Mouse (Mus musculus): ENCODE measurements around the gene Snrnp35.
"Not testable (repeated sequence)": the region's sequence is repeated elsewhere in the genome, so short reads cannot be mapped to it uniquely, and the experiment has no call there.

Snrnp35 gene

DNA sequence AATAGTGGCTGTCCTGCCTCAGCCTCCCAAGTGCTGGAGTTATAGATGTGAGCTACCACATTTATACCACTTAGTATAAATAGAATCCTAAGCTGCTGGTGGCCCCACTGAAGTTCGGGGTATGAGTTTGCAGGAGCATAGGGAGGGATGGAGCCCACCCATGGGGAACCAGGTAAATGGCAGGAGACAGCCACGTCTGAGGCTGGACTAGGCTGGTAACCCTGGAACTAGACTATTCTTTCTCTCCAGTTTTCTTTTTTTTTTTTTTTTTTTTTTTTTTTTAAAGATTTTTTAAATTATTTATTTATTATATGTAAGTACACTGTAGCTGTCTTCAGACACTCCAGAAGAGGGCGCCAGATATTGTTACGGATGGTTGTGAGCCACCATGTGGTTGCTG, 17.1 kb downstream of the Snrnp35 start:
- not testable (repeated sequence) for DNase-seq (ENCODE audit: low read depth, low spot score)

DNA sequence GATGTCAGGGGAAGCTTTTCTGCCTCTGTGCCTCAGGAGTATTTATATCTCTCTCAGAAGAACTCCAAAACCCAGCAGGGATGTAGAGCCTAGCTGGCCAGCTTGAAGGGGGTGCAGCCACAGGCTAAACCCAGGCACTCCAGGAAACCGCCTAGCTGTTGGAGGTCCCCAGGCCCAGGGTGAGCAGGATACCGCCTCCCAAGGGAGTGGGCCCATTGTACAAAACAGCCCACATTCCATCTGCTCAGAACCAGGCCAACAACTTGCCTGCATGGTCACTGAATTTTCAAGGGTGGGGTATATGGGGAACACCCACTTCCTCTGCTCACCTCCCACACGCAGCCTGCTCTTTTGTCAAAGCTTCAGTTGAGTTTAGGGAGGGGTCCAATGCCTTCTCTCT, 17.6 kb downstream of the Snrnp35 start:
- no peak for DNase-seq (ENCODE audit: low read depth, low spot score)

DNA sequence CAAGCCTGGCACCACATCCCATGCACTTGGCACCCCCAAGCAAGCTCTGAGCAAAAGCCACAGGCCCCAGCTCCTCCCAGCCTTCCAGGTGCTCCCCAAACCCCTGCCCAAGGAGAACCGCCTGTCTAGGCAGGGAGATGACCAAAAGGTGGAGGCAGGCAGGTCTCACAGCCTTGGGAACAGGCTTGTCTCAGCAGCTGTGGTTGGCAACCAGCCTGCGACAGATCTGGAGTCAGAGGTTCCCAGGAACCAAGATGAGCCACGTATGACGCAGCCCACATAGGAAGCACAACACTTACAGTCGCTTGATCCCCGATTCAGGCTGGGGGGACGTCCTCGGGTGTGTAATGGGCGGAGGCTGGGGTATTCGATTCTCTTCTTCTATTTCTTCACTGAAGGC, 18.6 kb downstream of the Snrnp35 start:
- no peak for DNase-seq (ENCODE audit: low read depth, low spot score)

DNA sequence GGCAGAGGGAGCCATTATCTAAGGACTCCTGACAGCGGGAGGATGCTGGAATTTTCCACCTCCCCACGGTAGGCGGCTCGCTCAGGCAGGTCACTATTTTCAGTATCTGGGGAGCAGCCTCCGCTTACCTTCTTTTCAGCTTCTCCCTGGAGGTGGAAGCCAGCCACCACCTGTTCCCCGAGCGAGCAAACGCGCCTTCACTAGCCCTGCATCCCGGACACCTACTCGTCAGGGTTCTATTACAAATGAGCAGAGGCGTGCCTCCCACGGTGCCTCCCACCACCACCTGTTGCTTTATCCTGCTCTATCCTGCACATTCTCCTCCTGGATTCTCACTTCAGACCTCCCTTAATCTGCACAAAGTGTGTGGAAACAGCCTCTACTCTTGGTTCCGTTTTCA, 20.8 kb downstream of the Snrnp35 start:
- no peak for DNase-seq (ENCODE audit: low read depth, low spot score)

DNA sequence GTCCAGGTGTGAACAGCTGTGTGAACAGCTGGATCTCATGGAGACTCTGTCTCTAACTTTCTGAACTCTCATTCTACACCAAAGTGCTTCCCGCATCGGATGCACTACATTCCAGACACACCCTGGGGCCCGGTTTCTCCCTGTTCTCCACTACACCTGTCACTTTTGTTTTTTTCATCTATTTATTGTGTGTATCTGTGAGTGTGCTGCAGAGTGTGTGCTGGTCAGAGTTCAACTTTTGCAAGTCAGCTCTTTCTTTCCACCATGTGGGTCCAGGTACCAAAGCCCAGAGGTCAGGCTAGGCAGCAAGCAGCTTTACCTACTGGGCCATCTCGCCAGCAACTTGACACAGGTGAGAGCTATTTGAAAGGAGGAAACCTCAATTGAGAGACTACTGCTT, 22.3 kb downstream of the Snrnp35 start:
- no peak for DNase-seq (ENCODE audit: low read depth, low spot score)

DNA sequence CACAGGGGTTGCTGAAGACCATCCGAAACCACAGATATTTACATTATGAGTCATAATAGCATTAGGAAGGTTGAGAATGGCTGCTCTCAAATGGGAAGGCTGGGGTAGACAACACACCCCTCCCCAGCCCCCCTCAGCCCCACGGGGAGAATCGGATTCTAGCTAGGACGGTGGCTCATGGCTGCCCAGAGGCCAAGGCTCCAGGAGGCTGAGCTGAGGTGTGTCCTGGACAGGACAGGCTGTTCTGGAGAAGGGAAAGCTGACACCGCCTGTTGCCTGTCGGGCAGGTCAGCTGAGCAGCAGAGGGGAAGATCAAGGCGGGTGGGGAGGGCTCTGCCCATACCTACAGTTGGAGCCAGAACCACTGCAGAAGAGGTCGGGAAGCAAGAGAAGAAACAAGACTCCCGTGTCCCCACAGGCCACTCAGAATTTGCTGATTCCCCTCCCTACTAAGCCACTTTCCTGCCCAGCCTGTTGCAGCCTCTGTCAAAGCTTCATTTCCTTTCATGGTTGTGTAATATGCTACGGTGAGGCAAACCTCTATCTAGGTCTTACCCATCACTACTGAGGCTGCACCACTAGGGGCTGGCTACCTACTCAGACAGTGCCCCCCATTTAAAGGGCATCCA, 23.9 kb downstream of the Snrnp35 start:
- DNase-seq (ENCODE audit: low read depth, low spot score) = no peak

DNA sequence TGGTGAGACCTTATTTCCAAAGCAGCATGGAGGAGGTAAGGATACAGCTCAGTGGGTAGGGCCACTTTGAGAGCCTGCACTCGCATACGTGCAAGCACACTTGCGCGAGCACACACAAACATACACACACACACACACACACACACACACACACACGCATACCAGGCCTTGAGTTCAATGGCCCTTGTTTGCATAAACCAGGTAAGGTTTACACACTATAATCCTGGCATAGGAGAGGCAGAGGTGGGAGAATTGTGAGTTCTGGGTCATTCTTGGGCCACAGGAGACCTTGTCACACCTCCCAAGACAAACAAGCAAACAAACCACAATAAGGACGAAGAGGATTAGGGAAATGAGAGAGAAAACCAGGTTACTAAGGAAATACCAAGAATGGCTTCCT, 26.3 kb downstream of the Snrnp35 start:
- no peak for DNase-seq (ENCODE audit: low read depth, low spot score)

DNA sequence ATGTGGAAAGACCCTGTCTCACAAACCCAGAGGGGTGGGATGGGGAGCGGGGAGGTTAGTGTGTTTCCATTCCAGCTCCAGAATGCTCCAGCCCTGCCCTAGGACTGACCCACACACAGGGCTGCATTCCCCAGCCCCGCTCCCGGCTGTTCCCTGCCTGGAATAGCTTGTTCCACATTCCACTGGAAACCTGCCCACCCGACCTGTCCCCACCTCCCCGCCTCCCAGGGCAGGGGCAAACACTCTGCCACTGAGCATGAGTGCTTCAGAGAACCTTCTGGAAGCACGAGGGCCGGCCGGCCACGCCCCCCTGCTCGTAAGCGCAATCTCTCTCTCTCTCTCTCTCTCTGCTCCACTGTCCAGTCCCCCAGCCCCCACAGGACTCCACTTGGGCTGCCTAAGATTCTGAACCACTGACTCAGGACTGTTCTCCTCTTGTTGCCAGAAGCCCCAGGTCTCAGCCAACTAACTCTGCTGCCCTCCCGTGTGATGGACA, 26.9 kb downstream of the Snrnp35 start:
- DNase-seq (ENCODE audit: low read depth, low spot score) = no peak

DNA sequence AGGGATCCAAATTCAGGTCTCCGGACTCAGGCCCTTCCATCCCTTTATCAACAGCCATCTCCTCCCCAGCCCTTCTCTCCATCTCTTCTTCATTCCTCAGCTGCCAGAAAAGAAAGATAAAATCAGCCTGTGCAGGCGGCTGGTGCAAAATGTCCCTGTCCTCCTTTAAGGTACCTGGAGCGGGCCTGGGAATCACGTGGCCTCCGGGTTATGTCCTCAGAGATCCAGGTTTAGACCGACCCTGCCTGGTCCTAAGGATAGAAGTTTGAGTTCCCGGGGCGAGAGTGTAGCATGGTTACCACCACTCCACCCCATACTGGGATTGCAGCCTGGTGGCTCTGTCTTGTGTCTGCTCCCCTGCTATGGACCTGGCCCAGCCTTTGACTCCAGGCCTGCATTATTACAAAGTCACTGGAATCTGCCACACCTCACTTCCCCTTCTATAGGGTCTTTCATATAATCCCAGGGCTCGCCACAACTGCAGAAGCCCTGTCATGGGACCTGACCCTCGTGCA, 27.7 kb downstream of the Snrnp35 start:
- no peak for DNase-seq (ENCODE audit: low read depth, low spot score)

DNA sequence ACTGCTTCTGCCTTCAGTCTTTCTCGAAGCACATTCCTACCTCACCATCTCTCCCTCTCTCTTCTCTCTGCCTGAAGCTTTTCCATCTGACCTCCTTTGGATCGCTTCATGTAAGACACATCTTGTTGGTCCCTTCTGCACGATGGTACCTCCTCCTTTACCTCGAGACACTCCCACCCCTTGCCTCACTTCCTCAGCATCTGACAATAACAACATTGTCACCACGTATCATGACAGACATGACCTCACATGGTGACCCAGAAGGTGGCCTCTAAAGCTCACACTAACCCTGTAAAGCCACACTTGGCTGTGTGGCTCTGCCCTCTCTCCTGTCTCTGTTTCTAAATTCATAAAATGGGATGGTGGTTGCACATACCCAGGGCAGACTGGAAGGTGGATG, 32.9 kb downstream of the Snrnp35 start:
- DNase-seq (ENCODE audit: low read depth, low spot score) = no peak

DNA sequence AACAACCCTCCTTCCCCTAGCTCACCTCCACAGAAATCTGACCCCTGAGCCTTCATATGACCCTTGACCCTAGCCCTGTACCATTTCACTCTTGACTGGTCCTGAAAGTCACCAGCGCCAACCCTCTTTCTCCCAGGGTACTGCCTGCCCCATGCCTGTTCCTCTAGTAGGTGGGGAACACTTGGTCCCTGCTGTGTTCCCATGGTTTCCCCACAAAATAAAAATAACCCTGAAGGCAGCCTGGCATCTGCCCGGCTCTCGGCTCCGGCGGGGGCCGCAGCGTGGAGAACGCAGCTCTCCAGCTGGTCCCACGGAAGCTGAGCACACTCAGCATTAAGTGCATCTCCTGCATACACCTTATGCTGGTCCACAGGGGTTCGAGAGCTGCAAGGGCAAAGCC, 35.7 kb downstream of the Snrnp35 start:
- no peak for DNase-seq (ENCODE audit: low read depth, low spot score)

DNA sequence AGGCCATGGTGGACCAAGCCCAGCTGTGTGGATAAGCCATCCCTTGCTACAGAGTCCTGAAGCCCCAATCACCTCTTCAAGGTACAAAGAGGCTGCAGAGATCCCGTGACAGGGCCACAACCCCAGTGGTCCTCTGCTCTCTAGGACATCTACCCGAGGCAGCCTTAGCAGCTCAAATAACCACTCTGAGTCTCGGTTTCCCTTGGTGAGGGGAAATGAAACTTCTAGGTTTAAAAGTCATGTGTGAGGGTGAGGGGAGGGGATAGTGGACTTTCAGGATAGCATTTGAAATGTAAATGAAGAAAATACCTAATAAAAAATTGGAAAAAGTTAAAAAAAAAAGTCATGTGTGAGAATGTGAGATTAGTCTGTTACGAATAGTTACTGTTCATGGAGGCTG, 38.7 kb downstream of the Snrnp35 start:
- DNase-seq (ENCODE audit: low read depth, low spot score) = no peak

DNA sequence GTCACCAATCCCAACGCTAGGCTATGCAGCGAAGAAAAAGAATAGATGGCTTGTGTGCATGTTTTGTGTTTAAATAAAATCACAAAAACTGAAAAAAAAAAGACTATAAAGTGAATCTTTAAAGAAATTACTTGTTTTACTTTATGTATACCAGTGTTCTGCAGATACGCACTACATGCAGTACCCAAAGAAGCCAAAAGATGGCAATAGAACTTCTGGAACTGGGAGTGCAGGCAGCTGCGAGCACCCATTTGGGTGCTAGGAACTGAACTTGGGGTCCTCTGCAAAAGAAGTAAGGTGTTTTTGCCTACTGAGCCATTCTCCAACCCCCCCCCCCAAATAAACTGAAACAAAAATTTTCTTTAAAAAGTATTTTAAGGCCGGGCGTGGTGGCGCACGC, 40.1 kb downstream of the Snrnp35 start:
- peak; percentile 45 for DNase-seq (ENCODE audit: low read depth, low spot score)

DNA sequence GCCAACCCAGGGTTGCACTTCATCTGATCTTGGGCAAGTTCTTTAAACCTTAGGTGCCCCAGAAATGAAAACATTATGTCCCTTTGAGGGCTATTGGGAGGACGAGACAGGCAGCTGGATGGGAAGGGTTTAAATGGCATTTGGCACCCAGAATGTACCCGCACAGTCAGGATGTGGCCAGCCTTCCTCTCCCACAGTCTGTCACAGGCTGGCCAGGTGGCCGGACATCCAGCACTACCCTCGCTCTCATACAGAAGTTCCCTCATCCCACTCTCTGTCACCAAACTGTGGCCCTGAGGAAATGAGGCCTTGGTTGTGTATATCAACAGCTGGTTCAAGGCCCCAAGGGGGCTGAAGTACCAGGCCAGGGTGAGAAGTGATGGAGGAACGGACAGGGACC, 42.0 kb downstream of the Snrnp35 start:
- no peak for DNase-seq (ENCODE audit: low read depth, low spot score)

DNA sequence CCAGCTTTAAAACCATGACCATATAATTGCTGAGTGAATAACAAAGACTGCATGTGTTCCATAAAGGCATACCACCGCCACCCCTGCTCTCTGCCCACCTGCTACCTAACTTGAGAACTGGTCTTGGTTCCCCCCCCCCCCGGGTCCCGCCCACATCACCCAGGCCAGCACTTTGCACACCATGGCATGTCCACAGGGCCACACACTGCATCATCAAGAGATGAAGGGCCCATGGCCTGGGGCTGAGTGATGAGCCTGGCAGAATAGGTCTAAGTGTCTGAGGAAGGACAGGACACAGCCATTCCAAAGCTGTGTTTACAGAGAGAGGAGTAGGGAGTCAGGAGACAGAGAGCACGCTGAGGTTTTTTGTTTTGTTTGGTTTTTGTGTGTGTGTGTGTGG, 45.4 kb downstream of the Snrnp35 start:
- no peak for DNase-seq (ENCODE audit: low read depth, low spot score)

DNA sequence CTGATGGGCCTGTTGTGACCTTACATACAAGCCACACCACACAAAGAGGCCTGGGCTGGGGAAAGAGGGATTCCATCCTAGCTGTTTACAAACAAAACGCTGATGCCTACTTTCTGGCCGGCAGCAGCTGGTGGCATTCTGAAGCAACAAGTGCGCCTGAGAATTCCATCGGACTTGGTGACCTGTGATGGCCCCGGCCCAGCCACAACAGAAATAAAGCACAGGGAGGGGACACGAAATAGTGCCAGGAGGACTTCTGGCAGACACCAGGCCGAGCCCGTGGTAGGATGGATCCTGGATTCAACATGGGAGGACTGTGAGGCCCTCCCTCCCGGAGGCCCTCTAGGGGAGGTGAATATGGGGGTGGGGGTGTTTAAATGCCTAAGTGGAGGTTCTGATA, 45.9 kb downstream of the Snrnp35 start:
- no peak for DNase-seq (ENCODE audit: low read depth, low spot score)

DNA sequence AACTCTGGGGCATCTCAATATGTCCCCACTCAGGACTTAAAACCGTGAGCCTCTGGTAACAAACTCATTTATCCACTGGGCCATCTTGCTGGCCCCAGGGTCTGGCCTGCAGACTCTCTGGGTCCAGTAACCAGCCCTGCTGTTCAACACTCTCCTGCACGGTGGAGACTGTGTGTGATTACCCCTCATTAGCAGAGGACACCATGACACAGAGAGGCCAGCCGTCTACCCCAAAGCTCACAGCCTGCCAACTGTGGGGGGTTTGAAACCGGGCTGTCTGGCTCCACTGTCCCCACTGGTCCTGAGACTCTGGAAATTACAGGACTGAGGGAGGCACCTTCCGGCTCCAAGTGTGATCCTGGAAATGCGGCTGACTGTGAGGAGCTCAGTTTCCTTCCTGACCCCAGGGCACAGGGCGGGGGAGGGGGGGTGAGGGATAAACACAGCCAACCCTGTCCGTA, 46.3 kb downstream of the Snrnp35 start:
- DNase-seq (ENCODE audit: low read depth, low spot score) = no peak

DNA sequence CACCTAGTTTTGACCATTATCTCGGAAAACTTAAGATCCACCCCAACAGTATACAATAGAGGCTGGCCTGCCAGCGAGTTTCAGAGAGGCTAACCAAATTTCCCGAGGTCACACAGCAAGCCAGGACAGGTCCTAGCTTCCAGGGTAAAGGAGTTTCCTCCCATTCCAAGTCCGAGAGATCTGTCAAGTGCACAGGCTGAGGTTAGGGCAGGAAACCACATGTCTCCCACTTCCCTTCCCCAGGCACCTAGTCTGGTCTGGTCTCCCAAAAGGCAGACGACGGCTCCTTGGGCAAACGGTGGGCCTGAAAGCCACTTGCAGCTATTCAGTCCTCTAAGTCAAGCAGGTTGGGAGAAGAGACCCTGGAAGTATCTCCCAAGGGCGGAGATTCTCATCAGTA, 46.8 kb downstream of the Snrnp35 start:
- DNase-seq (ENCODE audit: low read depth, low spot score) = no peak

DNA sequence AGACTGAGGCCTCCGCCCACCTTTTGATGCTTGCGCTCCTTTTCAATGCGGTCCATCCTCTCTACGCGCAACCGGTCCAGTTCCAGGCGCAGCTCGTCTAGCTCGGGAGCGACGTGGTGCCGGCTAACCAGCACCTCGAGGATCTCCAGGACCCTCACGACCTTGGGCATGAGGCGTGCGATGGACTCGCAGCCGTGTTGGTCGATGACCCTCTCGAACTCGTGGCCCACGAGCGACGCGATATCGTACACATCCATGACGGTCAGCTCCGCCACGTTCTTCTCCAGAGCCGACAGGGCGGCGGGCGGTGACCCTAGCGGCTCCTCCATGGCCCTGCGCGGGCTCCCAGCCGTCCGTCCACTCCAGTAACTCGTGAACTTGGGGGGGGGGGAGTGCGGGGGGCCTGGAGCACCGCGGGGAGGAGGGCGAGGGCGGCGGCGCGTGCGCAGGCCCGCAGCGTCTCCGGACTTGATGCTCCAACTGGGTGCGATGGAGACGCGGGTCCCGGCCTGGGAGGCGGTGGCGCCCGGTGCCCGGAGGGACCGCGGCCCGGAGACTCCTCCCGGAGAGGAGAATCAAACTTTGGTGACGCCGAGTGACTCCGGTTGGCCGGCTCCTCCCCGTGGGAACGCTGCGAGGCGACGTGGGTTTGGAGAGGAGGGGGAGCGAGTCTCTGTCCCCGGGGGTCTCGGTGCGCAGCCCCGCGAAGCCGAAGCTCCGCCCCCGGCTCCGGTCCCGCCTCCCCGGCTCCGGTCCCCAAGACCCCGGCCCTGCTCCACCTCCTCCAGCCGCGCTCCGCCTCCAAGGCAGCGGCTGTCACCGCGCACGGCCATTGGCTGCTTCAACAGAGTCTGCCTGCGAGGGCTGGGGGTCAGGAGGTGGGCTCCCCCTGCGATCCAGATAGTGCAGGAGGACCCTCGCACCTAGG, 48.0 kb downstream of the Snrnp35 start, which contains the start of gene Rilpl1:
TSS of gene Rilpl1 (minus strand) at position 737 of the 928 bp plus-strand sequence.
- peak; percentile 79 for DNase-seq (ENCODE audit: low read depth, low spot score)

DNA sequence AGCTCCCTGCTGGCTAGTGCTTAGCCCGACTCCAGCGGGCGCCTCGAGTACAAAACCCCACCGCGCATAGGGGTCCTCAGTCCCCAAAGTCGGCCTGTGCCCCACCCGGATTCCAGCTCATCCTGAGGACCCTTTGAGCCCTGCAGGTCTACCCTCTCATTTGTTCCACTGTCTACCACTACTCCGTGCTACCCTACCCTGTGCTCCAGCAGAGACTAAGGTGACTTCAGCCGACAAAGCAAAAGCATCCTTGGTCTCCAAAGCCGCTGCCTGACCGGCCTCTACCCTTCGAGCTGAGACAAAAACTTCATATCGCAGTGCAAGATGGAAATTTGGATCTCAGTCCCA, 48.6 kb downstream of the Snrnp35 start:
- no peak for DNase-seq (ENCODE audit: low read depth, low spot score)

DNA sequence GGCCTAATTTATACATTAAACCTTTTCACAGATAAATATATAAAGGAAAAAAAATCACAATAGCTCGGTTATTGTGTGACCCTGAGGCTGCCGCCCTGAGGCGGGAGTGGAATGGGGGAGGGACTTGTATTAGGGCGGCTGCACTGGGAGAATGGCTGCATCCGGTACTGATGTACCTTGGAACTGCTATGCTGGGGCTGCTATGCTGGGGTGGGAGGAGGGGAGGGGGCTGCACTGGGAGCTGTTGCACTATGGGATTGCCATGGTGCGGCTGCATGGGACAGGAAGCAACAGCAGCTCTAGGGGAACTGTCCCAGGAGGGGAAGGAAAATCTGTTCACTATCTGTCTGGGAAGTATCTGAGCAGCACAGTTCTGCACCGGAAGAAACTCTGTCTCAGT, 49.5 kb downstream of the Snrnp35 start:
- DNase-seq (ENCODE audit: low read depth, low spot score) = peak; percentile 21

DNA sequence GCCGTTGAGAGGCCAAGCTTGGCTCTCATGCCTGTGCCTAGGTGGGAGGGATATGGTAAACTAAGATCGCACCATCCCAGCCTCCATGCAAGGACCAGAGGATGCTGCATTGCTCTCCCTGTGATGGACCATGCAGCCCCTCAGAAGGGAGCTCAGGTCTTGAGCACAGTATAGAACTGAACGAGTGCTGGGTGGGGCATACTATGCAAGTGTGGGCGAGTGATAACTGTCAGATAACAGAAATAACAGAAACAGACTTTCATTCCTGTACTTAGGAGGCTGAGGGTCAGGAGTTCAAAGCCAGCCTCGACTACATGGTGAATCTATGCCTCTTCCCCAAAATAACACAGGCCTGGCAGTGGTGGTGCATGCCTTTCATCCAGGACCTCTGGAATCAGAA, 52.1 kb downstream of the Snrnp35 start:
- no peak for DNase-seq (ENCODE audit: low read depth, low spot score)

DNA sequence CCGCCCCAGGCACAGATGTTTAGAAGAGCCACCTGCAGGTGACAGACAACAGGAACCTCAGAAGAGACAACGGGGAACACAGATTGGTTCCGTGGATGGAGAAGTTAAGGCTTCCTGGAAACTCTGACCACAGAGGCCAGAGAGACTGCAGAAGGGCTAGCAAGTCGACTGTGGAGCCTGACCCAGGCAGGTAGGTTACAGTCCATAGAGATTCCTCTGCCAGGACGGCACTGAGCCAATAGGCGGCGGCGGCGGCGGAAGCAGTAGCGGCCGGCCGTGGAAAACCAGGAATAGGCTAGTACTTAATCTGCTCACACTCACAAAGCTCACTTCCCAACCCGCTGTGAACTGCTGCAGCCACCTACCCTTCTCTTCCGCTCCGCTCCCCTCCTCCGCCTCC, 53.8 kb downstream of the Snrnp35 start:
- peak; percentile 27 for DNase-seq (ENCODE audit: low read depth, low spot score)
